Mouse (Mus musculus) olfactory bulb, adult 2 months (tissue): Measurements from ENCODE around the gene Galntl6.

Source experiments
- CTCF ChIP-seq: fragments of 200-500 bp; IDR thresholded peaks from 2 replicates; pipeline ENCODE4 v1.5.1; 2012; ENCODE audit warnings: low read depth, mild to moderate bottlenecking, low read length, moderate library complexity; ENCODE audit not compliant: insufficient read depth
- POLR2A ChIP-seq: fragments of 200-500 bp; IDR thresholded peaks from 2 replicates; pipeline ENCODE4 v1.6.1; 2012; ENCODE audit warnings: mild to moderate bottlenecking, low read depth, low read length, moderate library complexity; ENCODE audit not compliant: insufficient read depth

- no peak for TF ChIP-seq CTCF
- no peak for TF ChIP-seq POLR2A
Observed at GRCm38 (mm10) chr8:58890591-58890990, 21.8 kb downstream of the Galntl6 start.
